Mouse (Mus musculus) testis, postnatal 14 days (tissue): Measurements from ENCODE around the gene Brms1l.
"Not testable (repeated sequence)": the region's sequence is repeated elsewhere in the genome, so short reads cannot be mapped to it uniquely, and the experiment has no call there.

Experiments used
- DNase-seq: peaks from one replicate; pipeline ENCODE4 v3.0.0; 2021; ENCODE audit warnings: low spot score

The Brms1l gene

DNA sequence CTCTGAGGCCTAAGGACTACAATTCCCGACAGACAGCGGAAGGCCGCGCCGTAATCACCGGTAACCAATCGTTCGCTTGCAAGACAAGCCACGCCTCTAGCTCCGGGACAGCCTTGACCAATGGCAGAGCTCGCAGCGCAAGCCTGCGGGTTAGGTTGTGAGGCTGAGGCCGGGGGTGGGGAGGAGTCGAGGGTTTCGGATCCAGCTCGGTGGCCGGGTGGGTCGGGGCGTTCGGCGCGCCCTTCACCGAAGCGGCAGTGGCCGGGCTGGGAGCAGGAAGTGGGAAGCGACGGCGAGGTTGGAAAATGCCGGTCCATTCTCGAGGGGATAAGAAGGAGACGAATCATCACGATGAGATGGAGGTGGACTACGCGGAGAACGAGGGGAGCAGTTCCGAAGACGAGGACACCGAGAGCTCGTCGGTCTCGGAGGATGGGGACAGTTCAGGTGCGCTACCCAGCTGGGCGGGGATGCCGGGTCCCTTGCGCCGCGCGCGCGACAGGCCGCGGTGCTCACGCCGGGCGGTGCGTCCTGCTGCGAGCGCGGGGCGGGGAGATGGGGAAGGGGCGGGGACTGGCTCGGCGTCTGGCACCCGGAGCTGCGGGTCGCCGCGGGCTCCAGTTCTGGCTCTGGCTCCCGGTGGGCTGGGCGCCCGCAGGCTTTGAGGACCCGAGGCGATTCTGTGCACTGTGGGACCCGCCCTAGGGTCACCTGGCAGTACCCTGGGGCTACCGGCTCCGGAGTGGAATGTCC is at the start of gene Brms1l:
Brms1l (plus strand) TSS at position 126 of the 753 bp plus-strand sequence.
- DNase-seq, result peak; percentile 99

DNA sequence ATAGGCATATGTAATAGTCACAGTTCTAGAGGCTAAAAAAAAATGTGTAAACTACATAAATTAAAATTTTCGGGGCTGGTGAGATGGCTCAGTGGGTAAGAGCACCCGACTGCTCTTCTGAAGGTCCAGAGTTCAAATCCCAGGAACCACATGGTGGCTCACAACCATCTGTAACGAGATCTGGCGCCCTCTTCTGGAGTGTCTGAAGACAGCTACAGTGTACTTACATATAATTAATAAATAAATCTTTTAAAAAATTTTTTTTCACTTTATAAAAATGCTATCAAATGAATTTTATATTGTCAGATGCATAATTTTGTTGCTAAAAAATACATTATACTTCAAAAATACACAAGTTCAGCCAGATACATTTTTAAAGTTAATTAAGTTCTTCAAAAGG is 41.6 kb upstream of the Brms1l start:
- not testable (repeated sequence) for DNase-seq

DNA sequence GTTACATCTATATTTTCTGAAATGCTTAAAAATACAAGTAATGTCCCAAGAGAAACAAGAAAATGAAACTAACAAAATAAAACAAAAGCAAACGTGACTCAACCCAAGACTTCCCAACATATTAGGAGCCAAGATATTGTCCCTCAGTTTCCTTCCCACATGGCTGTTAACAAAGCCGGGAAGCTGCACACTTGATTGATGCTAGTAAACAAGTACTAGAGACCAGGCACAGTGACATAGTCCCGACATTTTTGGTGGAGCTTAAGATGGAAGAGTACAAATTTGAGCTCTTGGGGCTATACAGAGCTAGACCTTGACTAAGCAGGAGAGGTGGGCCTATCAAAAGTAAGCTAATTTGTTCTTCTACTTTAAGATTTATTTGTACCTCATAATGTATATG is 39.0 kb upstream of the Brms1l start:
- no peak for DNase-seq

DNA sequence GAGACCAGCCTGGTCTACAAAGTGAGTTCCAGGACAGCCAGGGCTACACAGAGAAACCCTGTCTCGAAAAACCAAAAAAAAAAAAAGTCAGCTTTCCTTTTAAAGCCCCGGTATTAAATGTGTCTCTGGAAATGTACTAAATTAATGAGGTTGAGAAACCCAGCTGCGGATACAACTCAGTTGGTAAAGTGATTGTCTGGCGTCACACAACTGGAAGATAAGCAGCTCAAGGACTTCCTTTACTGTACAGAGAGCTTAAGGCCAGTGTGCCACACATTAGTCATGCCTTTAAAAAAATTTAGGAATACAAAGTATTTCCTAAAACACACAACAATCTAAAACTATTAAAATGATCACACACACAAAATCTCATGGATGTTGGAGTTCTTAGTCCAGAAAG is 37.4 kb upstream of the Brms1l start:
- no peak for DNase-seq

DNA sequence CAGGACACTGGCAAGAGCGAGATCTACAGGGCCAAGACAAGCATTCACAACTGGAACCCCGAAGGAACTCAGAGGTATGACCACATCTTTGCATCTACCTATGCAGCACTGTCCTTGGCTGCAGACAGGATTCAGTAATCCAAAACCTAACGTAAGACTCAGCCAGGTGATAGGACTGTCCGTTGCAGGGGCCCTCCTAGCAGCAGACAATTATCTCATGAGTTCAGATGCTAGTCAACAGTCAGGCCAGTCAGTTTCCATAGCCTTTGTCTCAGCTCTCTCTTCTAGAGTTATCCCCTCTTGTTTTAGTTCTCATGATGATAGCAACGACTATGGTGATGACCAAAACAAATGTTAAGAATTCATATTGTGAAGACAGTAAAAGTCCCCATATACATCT is 36.0 kb upstream of the Brms1l start:
- no peak for DNase-seq

DNA sequence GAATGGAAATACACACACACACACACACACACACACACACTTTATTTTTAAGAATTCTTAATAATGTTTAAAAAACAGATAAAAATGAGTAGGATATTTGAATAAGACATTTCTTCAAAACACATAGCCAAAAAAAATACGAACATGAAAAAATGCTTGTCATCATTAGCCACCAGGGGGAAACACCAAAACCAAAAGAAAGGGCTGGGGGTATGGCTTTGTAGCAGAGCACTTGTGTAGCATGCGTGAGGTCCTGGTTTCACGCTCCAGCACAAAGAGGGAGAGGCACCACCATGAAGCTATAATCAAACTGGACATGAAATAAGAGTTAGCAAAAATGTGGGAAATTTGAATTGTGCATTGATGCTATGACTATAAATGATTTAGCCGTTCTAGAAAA is 35.0 kb upstream of the Brms1l start:
- DNase-seq, result no peak

DNA sequence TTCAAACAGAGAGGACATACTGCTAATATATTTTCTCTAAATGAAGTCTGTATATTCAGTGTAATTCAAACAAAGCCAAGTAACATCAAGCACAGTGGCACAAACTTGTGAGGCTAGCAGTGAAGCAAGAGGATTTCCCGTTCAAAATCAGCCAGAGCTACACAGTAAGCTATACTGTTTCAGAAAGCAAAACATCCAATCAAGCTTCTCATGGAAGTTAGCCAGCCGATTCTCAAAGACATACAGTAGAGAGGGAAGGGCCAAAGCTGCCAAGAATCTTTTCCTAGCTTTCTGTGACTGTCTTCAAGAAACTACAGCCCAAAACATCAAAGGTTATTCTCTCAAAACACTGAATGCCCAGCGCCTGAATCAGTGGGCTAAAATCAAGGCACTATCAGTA is 31.1 kb upstream of the Brms1l start:
- DNase-seq, result no peak

DNA sequence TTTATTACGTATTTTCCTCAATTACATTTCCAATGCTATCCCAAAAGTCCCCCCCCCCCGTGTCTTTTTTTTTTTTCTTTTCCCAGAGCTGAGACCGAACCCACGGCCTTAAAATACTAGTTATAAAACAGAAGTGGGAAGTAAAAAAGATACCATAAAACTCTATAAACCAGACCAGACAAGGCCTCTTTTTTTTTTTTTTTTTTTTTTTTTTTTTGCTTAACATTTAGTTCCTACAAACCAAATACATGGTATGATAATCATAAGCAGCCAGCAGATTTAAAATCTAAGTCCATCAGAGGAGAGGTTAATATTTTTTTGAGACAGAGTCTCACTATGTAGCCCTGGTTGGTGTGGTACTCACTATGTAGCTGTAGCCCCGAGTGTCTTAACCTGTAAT is 19.6 kb upstream of the Brms1l start:
- DNase-seq, result no peak

DNA sequence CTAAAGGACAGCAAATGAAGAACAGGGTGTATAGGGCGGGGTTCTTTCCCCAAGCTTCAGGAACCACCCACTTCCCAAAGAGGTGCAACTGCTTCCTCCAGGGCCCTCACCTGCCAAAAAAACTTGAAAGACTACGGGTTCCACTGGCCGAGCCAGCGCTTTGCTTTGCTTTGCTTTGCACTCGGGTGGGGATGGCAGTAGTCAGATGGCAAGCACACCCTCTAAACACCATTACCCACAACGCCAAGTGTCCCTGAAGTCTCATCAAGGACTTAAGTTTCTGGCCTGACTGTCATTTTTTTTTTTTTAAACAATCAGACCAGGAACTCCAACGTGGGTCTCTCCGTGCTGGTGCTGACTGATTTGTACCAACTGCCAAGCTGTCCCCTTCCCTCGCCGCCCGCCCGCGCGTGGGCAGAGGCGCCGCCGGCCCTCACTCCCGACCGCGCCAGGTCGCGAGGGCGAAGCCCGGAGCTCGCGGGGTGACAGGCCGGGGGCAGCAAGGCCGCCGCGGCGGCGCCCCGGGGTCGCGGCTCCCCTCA is 15.9 kb upstream of the Brms1l start:
- peak; percentile 55 for DNase-seq

DNA sequence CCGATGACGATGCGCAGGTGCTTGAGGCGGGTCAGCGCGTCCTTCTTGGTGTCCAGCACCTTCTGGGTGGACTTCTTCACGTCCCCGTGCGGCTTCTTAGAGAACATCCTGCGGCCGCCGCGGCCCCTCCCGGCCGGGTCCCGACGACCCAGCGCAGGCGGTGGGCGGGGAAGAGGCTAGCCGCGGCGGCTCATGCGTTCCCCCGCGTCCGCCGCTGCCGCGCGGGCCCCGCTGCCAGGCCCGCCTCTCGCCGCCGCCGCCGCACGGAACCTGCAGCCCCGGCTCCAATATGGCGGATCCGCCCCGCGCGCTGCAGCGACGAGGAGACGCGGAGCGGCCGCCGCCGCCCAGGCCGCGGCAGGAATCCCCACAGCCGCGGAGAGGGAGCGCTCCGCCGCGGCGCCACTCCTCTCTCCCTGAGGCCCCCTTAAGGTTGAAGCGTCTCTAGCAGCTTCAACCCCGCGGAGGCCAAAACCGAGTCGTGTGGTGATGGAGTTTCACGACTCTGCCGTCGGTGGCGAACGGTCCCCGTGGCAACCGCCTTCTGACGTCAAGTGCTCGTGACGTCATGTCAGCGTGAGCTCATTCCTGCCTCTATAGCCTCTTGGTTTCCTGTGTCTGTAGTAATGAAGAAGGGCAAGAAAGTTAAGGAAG is 15.3 kb upstream of the Brms1l start, which contains the start of gene Ralgapa1:
Ralgapa1 (minus strand) TSS at position 507 of the 654 bp plus-strand sequence.
- peak; percentile 90 for DNase-seq

DNA sequence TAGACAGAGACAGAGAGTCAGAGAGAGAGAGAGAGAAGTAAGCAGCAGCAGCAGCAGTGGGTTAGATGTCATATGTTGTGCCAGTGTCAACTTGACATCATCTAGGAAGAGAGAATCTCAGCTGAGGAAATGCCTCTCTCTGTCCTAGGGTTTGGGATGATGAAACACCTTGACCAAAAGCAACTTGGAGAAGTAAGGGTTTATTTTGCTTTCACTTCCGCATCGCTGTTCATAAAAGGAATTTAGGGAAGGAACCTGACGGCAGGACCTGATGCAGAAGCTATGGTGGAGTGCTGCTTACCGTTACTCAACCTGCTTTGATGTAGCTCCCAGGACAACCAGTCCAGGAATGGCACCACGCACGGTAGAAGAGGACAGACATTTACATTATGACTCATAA is 12.1 kb upstream of the Brms1l start:
- DNase-seq, result no peak

DNA sequence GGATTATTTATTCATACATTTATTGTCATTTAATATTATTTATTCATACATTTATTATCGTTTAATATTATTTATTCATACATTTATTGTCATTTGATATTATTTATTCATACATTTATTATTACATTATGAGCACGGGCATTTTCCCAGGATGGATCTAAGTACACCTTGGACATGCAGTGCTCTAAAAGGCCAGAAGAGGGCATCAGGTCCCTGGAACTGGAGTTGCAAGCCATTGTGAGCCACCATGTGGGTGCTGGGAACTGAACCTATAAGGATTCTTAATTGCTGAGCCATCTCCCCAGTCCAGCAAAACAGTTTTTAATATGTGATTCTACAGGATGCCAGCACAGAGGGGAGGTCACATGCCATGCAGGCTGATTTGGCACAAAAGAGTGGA is 10.6 kb upstream of the Brms1l start:
- no peak for DNase-seq

DNA sequence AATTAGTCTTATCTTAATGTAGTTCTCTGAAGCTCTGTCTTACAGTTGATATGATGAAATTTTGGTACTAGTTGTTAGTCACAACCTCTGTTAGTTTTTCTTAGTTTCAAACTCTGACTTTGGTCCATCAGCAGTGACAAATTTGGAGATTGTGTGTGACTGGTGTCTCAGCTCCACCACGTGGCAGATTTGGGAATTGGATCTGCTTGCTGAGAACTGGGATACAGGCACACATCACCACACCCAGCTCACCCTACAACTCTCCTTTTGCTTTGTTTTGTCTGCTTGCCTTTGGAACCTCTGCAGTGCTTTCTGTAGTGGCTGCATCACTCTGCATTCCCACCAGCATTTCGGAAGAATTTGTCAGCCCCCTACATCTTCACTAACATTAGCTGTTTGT is 5.0 kb upstream of the Brms1l start:
- DNase-seq, result no peak

DNA sequence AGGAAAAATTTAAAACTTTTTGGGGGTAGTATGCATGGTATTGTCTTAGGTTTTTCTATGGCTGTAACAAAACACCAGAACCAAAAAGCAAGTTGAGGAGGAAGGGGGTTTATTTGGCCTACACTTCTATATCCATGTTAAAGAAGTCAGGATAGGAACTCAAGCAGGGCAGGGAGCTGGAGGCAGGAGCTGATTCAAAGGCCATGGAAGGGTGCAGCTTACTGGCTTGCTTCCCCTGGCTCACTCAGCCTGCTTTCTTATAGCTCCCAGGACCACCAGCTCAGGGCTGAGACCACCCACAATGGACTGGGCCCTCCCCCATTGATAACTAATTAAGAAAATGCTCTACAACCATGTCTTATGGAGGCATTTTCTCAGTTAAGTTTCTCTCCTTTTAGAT is 3.2 kb upstream of the Brms1l start:
- no peak for DNase-seq

DNA sequence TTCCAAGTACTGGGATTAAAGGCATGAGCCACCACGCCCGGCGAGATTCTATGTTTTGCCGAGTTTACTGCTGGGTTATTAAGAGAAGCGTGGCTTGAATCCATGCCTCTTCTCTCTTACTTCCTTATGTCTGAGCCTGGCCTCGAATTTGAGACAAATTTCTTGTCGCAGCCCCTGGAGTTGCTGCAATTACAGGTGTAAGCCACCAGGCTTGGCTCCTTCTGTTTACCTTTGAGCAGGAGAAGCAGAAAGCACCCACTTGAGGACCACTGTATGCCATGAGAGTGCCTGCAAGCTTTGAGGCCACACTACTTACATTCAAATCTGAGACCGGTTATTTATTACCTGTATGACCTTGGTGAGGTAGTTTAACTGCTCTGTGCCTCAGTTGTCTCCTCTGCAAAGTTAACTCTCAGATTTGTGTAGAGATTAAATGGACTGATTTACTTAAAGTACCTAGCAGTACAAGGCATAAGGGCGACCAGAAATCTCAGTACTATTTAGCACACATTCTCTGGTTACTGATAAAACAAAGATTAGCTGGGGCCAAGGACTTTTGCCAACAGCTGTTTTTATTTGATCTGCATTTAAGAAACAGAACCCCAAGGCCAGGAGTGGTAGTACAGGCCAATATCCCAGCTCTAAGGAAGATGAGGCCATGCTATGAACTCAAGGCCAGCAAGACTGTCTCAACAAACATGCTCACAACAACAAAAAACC is 2.1 kb upstream of the Brms1l start:
- DNase-seq, result no peak

DNA sequence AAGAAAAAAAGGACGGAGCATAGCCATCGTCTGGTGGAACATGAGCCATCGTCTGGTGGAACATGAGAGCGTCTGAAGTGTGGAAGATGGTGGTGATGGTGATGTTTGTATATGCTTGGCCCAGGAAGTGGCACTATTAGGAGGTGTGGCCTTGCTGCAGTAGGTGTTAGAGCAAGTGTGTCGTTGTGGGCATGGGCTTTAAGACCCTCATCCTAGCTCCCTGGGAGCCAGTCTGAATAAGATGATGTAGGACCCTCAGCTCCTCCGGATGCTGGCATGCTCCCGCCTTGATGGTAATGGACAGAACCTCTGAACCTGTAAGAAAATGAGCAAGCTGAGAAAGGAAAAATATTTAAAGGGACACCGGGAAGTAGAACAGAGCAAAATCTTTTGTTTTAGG is 1.2 kb upstream of the Brms1l start:
- no peak for DNase-seq

DNA sequence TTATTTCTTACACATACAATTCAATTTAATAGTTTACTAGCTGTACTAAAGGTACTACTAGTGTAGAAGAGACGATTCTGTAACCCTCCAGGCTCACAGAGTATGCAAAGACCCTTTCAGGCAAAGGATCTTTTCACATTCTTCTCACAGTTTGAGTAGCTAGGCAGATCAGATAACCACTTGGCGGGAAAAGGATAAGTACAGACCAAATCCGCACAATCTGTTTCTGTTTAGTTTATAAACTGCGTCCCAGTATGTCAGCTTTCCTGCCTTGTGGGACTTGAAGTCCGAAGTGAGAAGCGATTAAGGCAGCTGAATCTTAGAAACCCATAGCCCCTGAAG is 296 bp upstream of the Brms1l start:
- DNase-seq, result no peak

DNA sequence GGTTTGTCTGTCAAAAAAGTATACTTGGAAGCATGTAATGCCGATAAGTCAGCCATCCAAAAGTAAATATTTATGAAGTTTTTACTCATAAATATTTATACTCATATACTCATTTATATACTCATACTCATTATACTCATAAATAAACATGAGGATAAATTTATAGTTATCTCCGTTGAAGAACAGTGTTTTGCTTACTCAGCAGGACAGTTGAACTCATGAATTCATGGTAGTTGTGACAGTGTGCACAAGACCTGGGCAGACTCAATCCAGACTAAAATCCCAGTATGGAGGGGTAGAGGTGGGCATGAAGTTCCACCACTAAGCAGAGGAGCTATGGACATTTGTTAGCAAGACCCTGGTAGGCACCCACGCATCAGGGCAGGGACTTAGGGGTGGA is 1.4 kb downstream of the Brms1l start:
- peak; percentile 30 for DNase-seq

DNA sequence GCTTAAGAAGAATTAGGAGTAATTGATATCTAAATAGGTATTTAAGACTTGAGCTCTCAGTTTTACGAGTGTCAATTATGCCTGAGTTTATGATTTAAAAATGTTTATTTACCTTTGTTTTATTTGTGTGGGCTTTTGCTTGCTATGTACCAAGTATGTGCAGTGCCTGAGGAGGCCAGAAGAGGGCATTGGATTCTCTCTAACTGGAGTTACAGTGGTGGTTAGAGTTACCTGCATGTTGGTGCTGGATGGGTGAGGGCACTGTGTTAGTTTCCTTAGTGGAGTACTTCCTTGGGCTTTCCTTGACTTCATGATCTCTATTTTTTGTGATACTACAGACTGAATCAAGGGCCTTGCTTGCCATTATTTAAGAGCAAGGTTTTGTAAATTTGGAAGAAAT is 10.6 kb downstream of the Brms1l start:
- no peak for DNase-seq

DNA sequence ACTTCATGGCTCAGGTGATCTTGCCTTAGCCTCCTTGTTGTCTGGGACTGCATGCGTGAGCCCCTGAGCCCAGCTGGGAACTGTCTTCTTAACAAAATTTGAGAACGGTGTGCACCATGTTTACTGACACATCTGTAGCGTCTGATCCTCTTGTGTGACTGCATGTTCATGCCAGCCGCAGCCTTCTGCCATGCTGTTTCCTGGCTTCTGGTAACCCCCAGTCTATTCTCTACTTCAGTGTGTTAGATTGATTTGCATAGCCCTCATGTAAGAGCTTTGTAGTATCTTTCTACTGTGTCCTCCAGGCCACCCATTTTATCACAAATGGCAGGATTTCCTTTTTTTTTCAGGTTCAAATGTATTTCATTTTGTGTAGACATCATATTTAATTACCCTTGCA is 11.7 kb downstream of the Brms1l start:
- DNase-seq, result no peak

DNA sequence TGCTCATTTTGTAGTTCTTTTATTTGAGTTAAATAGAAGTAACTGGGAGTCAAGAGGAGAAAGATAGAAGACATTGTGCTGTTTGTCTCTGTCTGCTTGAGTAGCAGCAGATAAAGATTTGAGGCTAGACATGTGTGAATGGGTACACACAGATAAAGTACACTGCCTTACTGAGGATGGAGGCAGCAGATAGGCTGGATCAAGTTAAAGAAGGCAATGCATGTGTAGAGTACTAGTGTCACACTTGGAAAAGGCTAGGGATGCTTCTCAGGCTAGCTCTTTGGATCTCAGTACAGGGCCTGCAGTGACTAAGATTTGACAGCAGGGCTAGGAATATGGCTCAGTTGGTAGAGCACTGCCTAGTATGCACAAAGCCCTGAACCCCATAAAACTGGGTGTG is 14.5 kb downstream of the Brms1l start:
- DNase-seq, result no peak

DNA sequence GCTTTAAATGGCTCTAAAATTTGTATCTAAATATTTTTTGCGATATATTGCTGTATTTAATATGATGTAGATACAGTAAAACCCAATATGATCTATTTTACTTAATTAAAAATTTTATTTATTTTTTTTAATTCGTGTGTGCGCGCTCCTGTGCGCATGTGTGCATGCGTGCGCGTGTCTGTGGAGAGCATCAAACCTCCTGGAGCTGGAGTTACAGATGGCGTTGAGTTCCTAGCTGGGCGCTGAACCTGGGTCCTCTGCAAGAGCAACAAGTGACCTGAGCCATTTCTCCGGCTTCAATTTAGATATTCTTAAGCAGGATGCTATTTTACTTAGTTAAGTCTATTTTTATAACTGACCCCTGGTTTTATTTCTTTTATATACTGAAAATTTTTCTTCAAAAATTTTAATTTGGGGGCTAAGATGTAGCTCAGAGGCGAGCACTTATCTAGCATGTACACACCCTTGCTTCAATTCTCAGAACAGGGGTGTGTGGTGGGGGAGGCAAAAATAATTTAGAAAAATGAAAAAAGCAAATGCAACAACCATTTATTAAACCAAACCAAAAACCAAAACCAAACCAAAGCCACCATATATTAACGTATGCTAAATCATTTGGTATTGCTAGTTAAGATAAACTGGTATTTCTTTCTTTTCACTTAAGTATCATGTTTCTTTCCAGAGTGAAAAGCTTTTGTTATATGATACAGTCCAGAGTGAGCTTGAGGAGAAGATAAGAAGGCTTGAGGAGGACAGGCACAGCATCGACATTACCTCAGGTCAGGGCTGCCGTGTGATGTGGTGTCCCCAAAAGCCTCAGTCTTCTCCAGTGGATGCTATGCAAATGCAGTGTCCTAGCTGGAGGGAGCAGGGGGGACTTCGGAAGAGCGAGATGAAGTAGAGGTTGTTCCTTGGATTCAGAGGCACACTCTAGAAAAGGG is 23.6 kb downstream of the Brms1l start:
- no peak for DNase-seq
